Mouse (Mus musculus) heart, adult 8-10 months (tissue): Measurements from ENCODE around the gene Mtnr1a. TPM values are rescaled to one million over a fixed set of nuclear protein-coding genes. Genes with fewer than 3 reads are reported as not detected.

Experiments used
- DNase-seq: peaks from one replicate; pipeline ENCODE4 v3.0.0; 2022; ENCODE audit warnings: low spot score
- total RNA-seq, 4 experiments: library from RNA; stranded (reverse); gene quantifications; 2 replicates each; pipeline ENCODE4 v1.2.4; 2022

Gene Mtnr1a
- total RNA-seq, 4 experiments from 2014 or later: not detected

- no peak for DNase-seq
Measured at GRCm38 (mm10) chr8:45109371-45110063, 40.6 kb downstream of the Mtnr1a start.

GRCm38 (mm10) chr8:45110064-45110812 lies 41.3 kb downstream of the Mtnr1a start:
- no peak for DNase-seq

- no peak for DNase-seq
Measured at GRCm38 (mm10) chr8:45110813-45111104, 41.8 kb downstream of the Mtnr1a start.

- no peak for DNase-seq
Measured at GRCm38 (mm10) chr8:45111820-45112219, 42.9 kb downstream of the Mtnr1a start.

- no peak for DNase-seq
Measured at GRCm38 (mm10) chr8:45117588-45117987, 48.7 kb downstream of the Mtnr1a start.

GRCm38 (mm10) chr8:45125680-45126079 lies 56.7 kb downstream of the Mtnr1a start:
- no peak for DNase-seq

Other genes starting within 250 kb of the Mtnr1a start
- gene Fat1, start 133.7 kb upstream of the Mtnr1a start, total RNA-seq: 10 to 100 TPM; 14.4 to 18.3 (median 16.4) TPM
- gene F11, start 192.9 kb downstream of the Mtnr1a start, total RNA-seq: not detected
- gene Klkb1, start 225.7 kb downstream of the Mtnr1a start, total RNA-seq: not detected
- not detected for gene Gm45753, start 239.3 kb downstream of the Mtnr1a start, total RNA-seq